Comparison of ENCODE assay signal across 9 mouse cellular contexts in the genomic region with DNA sequence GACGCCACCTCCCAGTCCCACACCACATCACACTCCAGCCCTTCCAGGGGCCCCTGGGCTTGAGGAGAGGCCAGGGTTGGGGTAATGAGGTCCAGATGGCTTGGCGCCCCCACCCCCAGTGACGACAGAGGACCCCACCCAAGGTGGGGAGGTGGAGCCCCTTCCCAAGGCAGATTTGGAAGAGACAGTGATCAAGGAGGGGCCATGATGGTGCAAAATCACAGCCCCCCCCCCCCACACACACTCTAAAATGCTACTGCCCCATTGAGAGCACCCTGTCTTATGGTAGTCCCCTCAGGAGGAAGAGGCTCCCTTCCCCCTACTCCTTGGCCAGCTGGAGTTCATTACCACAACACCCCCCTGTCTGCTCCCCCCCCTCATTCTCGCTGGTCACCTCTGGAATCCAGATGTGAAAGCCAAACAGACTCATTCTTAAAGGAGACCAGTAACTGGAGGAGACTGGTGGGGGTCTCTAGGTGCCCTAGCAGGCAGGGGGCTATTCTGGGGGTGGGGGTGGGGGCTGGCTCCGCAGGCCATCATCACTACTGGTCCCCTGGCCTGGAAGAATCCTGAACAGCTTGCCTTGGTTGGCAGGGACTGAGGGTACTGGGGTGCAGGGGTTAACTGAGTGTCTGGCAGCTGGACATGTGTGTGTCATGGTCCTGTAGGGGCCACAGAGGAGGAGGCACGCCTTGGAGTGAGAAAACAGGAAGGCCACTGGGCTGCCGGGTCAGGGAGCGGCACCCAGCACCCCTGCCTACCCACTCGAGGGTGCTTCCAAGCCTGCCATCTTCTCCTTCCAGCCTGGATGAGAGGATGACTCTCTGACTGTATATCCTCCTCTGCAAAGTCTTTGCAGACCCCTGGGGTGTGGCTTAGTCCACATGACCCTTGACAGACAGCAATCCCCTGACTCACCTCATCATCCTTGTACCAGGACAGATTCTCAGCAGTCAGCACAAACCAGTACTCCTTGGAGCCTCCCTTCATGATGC. TPM values are rescaled to one million over a fixed set of nuclear protein-coding genes. Genes with fewer than 3 reads are reported as not detected.
A peak's percentile ranks its signal among the peaks of the same experiment; 100 is the strongest.
DNase-seq lines count a peak whose midpoint lies in the region; ATAC-seq and TF ChIP-seq lines count a peak whose summit lies in the region.
"Had no signal": no experiment of that assay in that cellular context is flagged by ENCODE, and none has a peak within 500 bp of the region (broad histone marks: within the 10 kb centered on the region; RNA-seq: fewer than 3 reads in every experiment).

No protein-coding gene starts in this region.

- H3K36me3 ChIP-seq in hindbrain, embryonic 10.5 days: no peaks in the 10 kb centered on the region; the same call in 1 of the 2 replicates
- H3K36me3 ChIP-seq in hindbrain, postnatal 0 days (ENCODE audit: insufficient read depth, low read length): no peaks in the 10 kb centered on the region
- peaks cover 29% of the 10 kb centered on the region for H3K36me3 ChIP-seq in limb, embryonic 12.5 days

- H3K27ac ChIP-seq in hindbrain, embryonic 10.5 days: peak overlapping the region; percentile 30
- no peak overlapping the region for H3K27ac ChIP-seq in hindbrain, postnatal 0 days
- H3K27ac ChIP-seq in brown adipose tissue, adult 24 weeks (replicated peaks; ENCODE audit: low read depth, low read length): 0 out of 2 replicates have a peak overlapping the region, but pooled peaks have one; percentile 47
- peak overlapping the region; percentile 100 for H3K27ac ChIP-seq in limb, embryonic 12.5 days
- H3K27ac ChIP-seq: macrophage had no signal

- WGBS in hindbrain, embryonic 10.5 days: 54% methylated on average over 9 of the region's 9 CpGs
- WGBS in hindbrain, postnatal 0 days: 55% methylated on average over 9 of the region's 9 CpGs
- 13% methylated on average over 9 of the region's 9 CpGs for WGBS in limb, embryonic 12.5 days

- peaks cover 67% of the 10 kb centered on the region for H3K4me1 ChIP-seq in hindbrain, embryonic 10.5 days (replicated peaks)
- no peaks in the 10 kb centered on the region; the same call in 1 of the 2 replicates for H3K4me1 ChIP-seq in hindbrain, postnatal 0 days (ENCODE audit: insufficient read depth, low read length)
- H3K4me1 ChIP-seq in brown adipose tissue, adult 24 weeks (ENCODE audit: control insufficient read depth, insufficient read depth, insufficient read length, low read length): no peaks in the 10 kb centered on the region
- H3K4me1 ChIP-seq in limb, embryonic 12.5 days (replicated peaks): peaks cover 64% of the 10 kb centered on the region

- H3K27me3 ChIP-seq in hindbrain, embryonic 10.5 days (ENCODE audit: insufficient read depth, poor library complexity, severe bottlenecking): peaks cover 53% of the 10 kb centered on the region
- no peaks in the 10 kb centered on the region for H3K27me3 ChIP-seq in hindbrain, postnatal 0 days (ENCODE audit: insufficient read depth, low read length)
- H3K27me3 ChIP-seq in limb, embryonic 12.5 days: no peaks in the 10 kb centered on the region

- H3K4me3 ChIP-seq in hindbrain, embryonic 10.5 days: 0 out of 2 replicates have a peak overlapping the region, but pooled peaks have one; percentile 6
- no peak overlapping the region for H3K4me3 ChIP-seq in hindbrain, postnatal 0 days (ENCODE audit: low read length)
- no peak overlapping the region for H3K4me3 ChIP-seq in brown adipose tissue, adult 24 weeks (ENCODE audit: insufficient read depth, low read depth, low read length)
- peak overlapping the region; percentile 63 for H3K4me3 ChIP-seq in limb, embryonic 12.5 days (replicated peaks)

- peak; percentile 65 for DNase-seq in hindbrain, embryonic 10.5 days (ENCODE audit: low spot score)
- no peak for DNase-seq in hindbrain, postnatal 0 days (ENCODE audit: low spot score)
- peak; percentile 48 to 56 for DNase-seq in heart, adult 18-20 months
- no peak for DNase-seq in spleen, adult 12 weeks (ENCODE audit: low spot score)
- no peak for DNase-seq in layer of hippocampus, postnatal 36 days

- no peak overlapping the region for H3K9ac ChIP-seq in hindbrain, postnatal 0 days (replicated peaks; ENCODE audit: low read length)
- H3K9ac ChIP-seq in limb, embryonic 12.5 days (replicated peaks): 0 out of 2 replicates have a peak overlapping the region, but pooled peaks have one; percentile 94

- no peak for TF ChIP-seq CTCF in hindbrain, postnatal 0 days (IDR thresholded peaks at IDR 0.05; ENCODE audit: low read depth)

- no peak overlapping the region for H3K4me2 ChIP-seq in hindbrain, postnatal 0 days (ENCODE audit: low read depth, low read length)
- H3K4me2 ChIP-seq in limb, embryonic 12.5 days: peak overlapping the region; percentile 93

- no peak for ATAC-seq in hindbrain, postnatal 0 days
- ATAC-seq in limb, embryonic 12.5 days (ENCODE audit: insufficient number of reproducible peaks, insufficient read depth, low FRiP score, low TSS enrichment, low read depth): peak; percentile 48
- ATAC-seq in megakaryocyte, adult 5-6 weeks (ENCODE audit: poor library complexity, severe bottlenecking): no peak

- no peaks in the 10 kb centered on the region for H3K9me3 ChIP-seq in hindbrain, embryonic 10.5 days
- no peaks in the 10 kb centered on the region for H3K9me3 ChIP-seq in hindbrain, postnatal 0 days (ENCODE audit: low read length)
- H3K9me3 ChIP-seq in limb, embryonic 12.5 days: no peaks in the 10 kb centered on the region

RNA-seq across cellular contexts. Expression of a gene that starts 32.0 kb away (rescaled TPM):
- 488 and 544 TPM in 2 replicates for polyA plus RNA-seq in hindbrain, embryonic 10.5 days (2016; fragmentation: Nextera tagmentation; extraction: Ambion mirVana)
- 302 and 319 TPM in 2 replicates for total RNA-seq in hindbrain, postnatal 0 days (2014; rRNA removed)
- polyA plus RNA-seq in hindbrain, postnatal 0 days (2015; fragmentation: Nextera tagmentation; extraction: Ambion mirVana): 487 and 513 TPM in 2 replicates
- 679 and 786 TPM in 2 replicates for polyA plus RNA-seq in brown adipose tissue, adult 24 weeks (2012; ENCODE audit: insufficient read depth, insufficient read length, missing spikeins)
- total RNA-seq in heart, adult 18-20 months (2021): 100 to 1,000 TPM; 214 to 232 TPM
- polyA plus RNA-seq in limb, embryonic 12.5 days (2016; fragmentation: Nextera tagmentation; extraction: Ambion mirVana): 368 and 439 TPM in 2 replicates
- 114 and 143 TPM in 2 replicates for total RNA-seq in megakaryocyte, adult 5-6 weeks (2015)
- 208 and 230 TPM in 2 replicates for total RNA-seq in megakaryocyte, adult 5-6 weeks (2017)
- total RNA-seq in layer of hippocampus, postnatal 36 days (2021): 100 to 1,000 TPM; 208 to 224 TPM

RNA-seq across cellular contexts. Expression of a gene that starts 32.2 kb away (rescaled TPM):
- 56.3 and 69.4 TPM in 2 replicates for polyA plus RNA-seq in hindbrain, embryonic 10.5 days (2016; fragmentation: Nextera tagmentation; extraction: Ambion mirVana)
- total RNA-seq in hindbrain, postnatal 0 days (2014; rRNA removed): 87.6 and 103 TPM in 2 replicates
- polyA plus RNA-seq in hindbrain, postnatal 0 days (2015; fragmentation: Nextera tagmentation; extraction: Ambion mirVana): 33.3 and 40.3 TPM in 2 replicates
- polyA plus RNA-seq in brown adipose tissue, adult 24 weeks (2012; ENCODE audit: insufficient read depth, insufficient read length, missing spikeins): 18.7 and 22.4 TPM in 2 replicates
- 10 to 100 TPM; 19.1 to 27.2 TPM for total RNA-seq in heart, adult 18-20 months (2021)
- 55.4 and 62.1 TPM in 2 replicates for polyA plus RNA-seq in limb, embryonic 12.5 days (2016; fragmentation: Nextera tagmentation; extraction: Ambion mirVana)
- total RNA-seq in megakaryocyte, adult 5-6 weeks (2015): 56.3 and 67.0 TPM in 2 replicates
- 66.2 and 81.0 TPM in 2 replicates for total RNA-seq in megakaryocyte, adult 5-6 weeks (2017)
- 10 to 100 TPM; 69.8 to 94.5 TPM for total RNA-seq in layer of hippocampus, postnatal 36 days (2021)

RNA-seq across cellular contexts. Expression of a gene that starts 32.7 kb away (rescaled TPM):
- polyA plus RNA-seq in hindbrain, embryonic 10.5 days (2016; fragmentation: Nextera tagmentation; extraction: Ambion mirVana): 20.2 and 22.6 TPM in 2 replicates
- total RNA-seq in hindbrain, postnatal 0 days (2014; rRNA removed): 49.3 and 55.8 TPM in 2 replicates
- polyA plus RNA-seq in hindbrain, postnatal 0 days (2015; fragmentation: Nextera tagmentation; extraction: Ambion mirVana): 24.4 and 25.7 TPM in 2 replicates
- 51.9 and 57.6 TPM in 2 replicates for polyA plus RNA-seq in brown adipose tissue, adult 24 weeks (2012; ENCODE audit: insufficient read depth, insufficient read length, missing spikeins)
- 10 to 100 TPM; 67.6 to 75.5 TPM for total RNA-seq in heart, adult 18-20 months (2021)
- 24.9 and 28.4 TPM in 2 replicates for polyA plus RNA-seq in limb, embryonic 12.5 days (2016; fragmentation: Nextera tagmentation; extraction: Ambion mirVana)
- 9.7 and 20.1 TPM in 2 replicates for total RNA-seq in megakaryocyte, adult 5-6 weeks (2015)
- 51.1 and 55.3 TPM in 2 replicates for total RNA-seq in megakaryocyte, adult 5-6 weeks (2017)
- 10 to 100 TPM; 79.9 to 81.2 TPM for total RNA-seq in layer of hippocampus, postnatal 36 days (2021)

RNA-seq across cellular contexts. Expression of a gene that starts 33.3 kb away (rescaled TPM):
- 12.3 and 17.0 TPM in 2 replicates for polyA plus RNA-seq in hindbrain, embryonic 10.5 days (2016; fragmentation: Nextera tagmentation; extraction: Ambion mirVana)
- total RNA-seq in hindbrain, postnatal 0 days (2014; rRNA removed): 190 and 211 TPM in 2 replicates
- polyA plus RNA-seq in hindbrain, postnatal 0 days (2015; fragmentation: Nextera tagmentation; extraction: Ambion mirVana): 87.6 and 96.9 TPM in 2 replicates
- 2.6 and 7.4 TPM in 2 replicates for polyA plus RNA-seq in brown adipose tissue, adult 24 weeks (2012; ENCODE audit: insufficient read depth, insufficient read length, missing spikeins)
- 1 to 10 TPM; 3.6 to 4.4 TPM for total RNA-seq in heart, adult 18-20 months (2021)
- 38.8 and 46.8 TPM in 2 replicates for polyA plus RNA-seq in limb, embryonic 12.5 days (2016; fragmentation: Nextera tagmentation; extraction: Ambion mirVana)
- 0.47 TPM in 1 of 2 replicates, not detected in the other for total RNA-seq in megakaryocyte, adult 5-6 weeks (2015)
- not detected in 2 replicates for total RNA-seq in megakaryocyte, adult 5-6 weeks (2017)
- total RNA-seq in layer of hippocampus, postnatal 36 days (2021): 1,000 to 10,000 TPM; 1,246 to 1,312 TPM

RNA-seq across cellular contexts. Expression of a gene that starts 59.9 kb away (rescaled TPM):
- 77.2 and 83.0 TPM in 2 replicates for polyA plus RNA-seq in hindbrain, embryonic 10.5 days (2016; fragmentation: Nextera tagmentation; extraction: Ambion mirVana)
- 115 and 138 TPM in 2 replicates for total RNA-seq in hindbrain, postnatal 0 days (2014; rRNA removed)
- 90.8 and 92.5 TPM in 2 replicates for polyA plus RNA-seq in hindbrain, postnatal 0 days (2015; fragmentation: Nextera tagmentation; extraction: Ambion mirVana)
- polyA plus RNA-seq in brown adipose tissue, adult 24 weeks (2012; ENCODE audit: insufficient read depth, insufficient read length, missing spikeins): 292 and 332 TPM in 2 replicates
- 10 to 100 TPM; 20.3 to 26.7 TPM for total RNA-seq in heart, adult 18-20 months (2021)
- 64.8 and 65.3 TPM in 2 replicates for polyA plus RNA-seq in limb, embryonic 12.5 days (2016; fragmentation: Nextera tagmentation; extraction: Ambion mirVana)
- total RNA-seq in megakaryocyte, adult 5-6 weeks (2015): 18.7 and 29.3 TPM in 2 replicates
- total RNA-seq in megakaryocyte, adult 5-6 weeks (2017): 19.3 and 19.6 TPM in 2 replicates
- total RNA-seq in layer of hippocampus, postnatal 36 days (2021): 10 to 100 TPM; 53.1 to 58.3 TPM

Comparison
In these comparisons a context has a peak if more than half of its experiments do, and no peak if none do; other contexts are left out.
1. DNase-seq: peak in hindbrain, embryonic 10.5 days (single experiment) and heart, adult 18-20 months (2 of 2); none in hindbrain, postnatal 0 days (single experiment), spleen, adult 12 weeks (single experiment) and layer of hippocampus, postnatal 36 days (0 of 2).
2. H3K4me3 ChIP-seq: peak in hindbrain, embryonic 10.5 days (single experiment) and limb, embryonic 12.5 days (single experiment); none in hindbrain, postnatal 0 days (single experiment) and brown adipose tissue, adult 24 weeks (single experiment).